In genomic region chr2:79265665-79266064, GRCm38 (mm10) we compare ENCODE assay signal across 9 mouse cellular contexts. TPM values are rescaled to one million over a fixed set of nuclear protein-coding genes. Genes with fewer than 3 reads are reported as not detected.
DNase-seq lines count a peak whose midpoint lies in the region; ATAC-seq and TF ChIP-seq lines count a peak whose summit lies in the region.
"Had no signal": no experiment of that assay in that cellular context is flagged by ENCODE, and none has a peak within 500 bp of the region (broad histone marks: within the 10 kb centered on the region; RNA-seq: fewer than 3 reads in every experiment).

No protein-coding gene starts in this region.

- H3K4me1 ChIP-seq in kidney, adult 2 months (ENCODE audit: control insufficient read depth, insufficient read depth, low read length), result no peaks in the 10 kb centered on the region
- no peaks in the 10 kb centered on the region for H3K4me1 ChIP-seq in kidney, embryonic 15.5 days

- peak; percentile 56 for DNase-seq in kidney, adult 2 months
- peak; percentile 37 for DNase-seq in Muller cell, postnatal 12 days (ENCODE audit: inconsistent ontology term)
- peak; percentile 67 to 69 for DNase-seq in cerebellum, adult 18-20 months
- peak; percentile 66 for DNase-seq in gastrocnemius, postnatal 10 days
- peak; percentile 33 to 73 for DNase-seq in left cerebral cortex, adult 2 months (ENCODE audit: extremely low spot score in 1 of 2, low spot score in 2 of 2)
- DNase-seq in thymus, postnatal 10 days (ENCODE audit: low spot score in 2 of 2), result peak; percentile 69 to 87

- no peak overlapping the region for H3K4me2 ChIP-seq in kidney, embryonic 15.5 days
- H3K4me2 ChIP-seq: midbrain, embryonic 12.5 days had no signal

- H3K36me3 ChIP-seq in kidney, adult 2 months (ENCODE audit: control insufficient read depth, insufficient read depth, low read length), result no peaks in the 10 kb centered on the region
- H3K36me3 ChIP-seq in kidney, embryonic 15.5 days, result no peaks in the 10 kb centered on the region
- H3K36me3 ChIP-seq: midbrain, embryonic 12.5 days had no signal

- WGBS in kidney, adult 2 months, result 41% methylated on average over 4 of the region's 4 CpGs
- 47% methylated on average over 4 of the region's 4 CpGs for WGBS in kidney, embryonic 15.5 days

- ATAC-seq in kidney, embryonic 15.5 days (replicated peaks; ENCODE audit: low FRiP score), result no peak
- ATAC-seq in monocyte, adult 5-6 weeks (replicated peaks; ENCODE audit: insufficient number of reproducible peaks, low FRiP score, low TSS enrichment, poor library complexity, severe bottlenecking), result peak; percentile 75

- no peak overlapping the region for H3K9ac ChIP-seq in kidney, embryonic 15.5 days
- H3K9ac ChIP-seq: midbrain, embryonic 12.5 days had no signal

- H3K4me3 ChIP-seq in kidney, adult 2 months (ENCODE audit: insufficient read depth, low read depth, low read length), result no peak overlapping the region
- H3K4me3 ChIP-seq in kidney, embryonic 15.5 days (replicated peaks), result no peak overlapping the region
- H3K4me3 ChIP-seq in left cerebral cortex, adult 2 months, result no peak overlapping the region
- H3K4me3 ChIP-seq: midbrain, embryonic 12.5 days had no signal

- no peak overlapping the region for H3K27ac ChIP-seq in kidney, adult 2 months (ENCODE audit: insufficient read depth, low read depth, low read length)
- H3K27ac ChIP-seq in kidney, embryonic 15.5 days, result no peak overlapping the region
- H3K27ac ChIP-seq in left cerebral cortex, adult 2 months, result no peak overlapping the region
- H3K27ac ChIP-seq: midbrain, embryonic 12.5 days had no signal

- no peak for TF ChIP-seq POLR2A in kidney, adult 2 months (IDR thresholded peaks at IDR 0.05; ENCODE audit: low read depth, low read length)

- H3K27me3 ChIP-seq in kidney, adult 2 months (replicated peaks; ENCODE audit: control insufficient read depth, insufficient read depth, low read length), result no peaks in the 10 kb centered on the region
- no peaks in the 10 kb centered on the region for H3K27me3 ChIP-seq in kidney, embryonic 15.5 days
- H3K27me3 ChIP-seq: midbrain, embryonic 12.5 days had no signal

- no peaks in the 10 kb centered on the region for H3K9me3 ChIP-seq in kidney, embryonic 15.5 days (replicated peaks)
- H3K9me3 ChIP-seq: midbrain, embryonic 12.5 days had no signal

- intact Hi-C loops in left cerebral cortex, adult 2 months (cut with DNase I), result loop anchor here (1.0 to 5.0 kb wide), 2 partner anchors 304 to 1218 kb away; no protein-coding TSS in a partner anchor

- peak; percentile 72 for TF ChIP-seq CTCF in kidney, adult 2 months (conservative IDR thresholded peaks at IDR 0.05; ENCODE audit: insufficient read depth, insufficient read length, low read depth, low read length)
- peak; percentile 81 for TF ChIP-seq CTCF in left cerebral cortex, adult 2 months (IDR thresholded peaks at IDR 0.05)

RNA-seq across cellular contexts. Expression of gene Itga4, which starts 10.4 kb away (rescaled TPM):
- polyA plus RNA-seq in kidney, adult 2 months (2012; rRNA removed), result 0.95 and 1.9 TPM in 2 replicates
- 4.9 and 5.5 TPM in 2 replicates for polyA plus RNA-seq in kidney, embryonic 15.5 days (2015; fragmentation: Nextera tagmentation; extraction: Ambion mirVana)
- 1 to 10 TPM; 5.5 to 6.5 TPM for total RNA-seq in gastrocnemius, postnatal 10 days (2021)
- 10 to 100 TPM; 10.6 to 11.2 TPM for total RNA-seq in left cerebral cortex, adult 2 months (2021)
- 524 to 876 TPM (median 534 TPM) in 3 replicates for total RNA-seq in monocyte, adult 5-6 weeks (2017)

Comparison
In these comparisons a context has a peak if more than half of its experiments do, and no peak if none do; other contexts are left out.
1. RNA of gene Itga4, which starts 10.4 kb away (total RNA-seq): 524 to 876 TPM in monocyte, adult 5-6 weeks; 10.6 to 11.2 TPM in left cerebral cortex, adult 2 months and 5.5 to 6.5 TPM in gastrocnemius, postnatal 10 days; every median in the first group is over 10 times any median in the second.
2. Peak in every context shown above with its lines, with median percentiles within 50 percentile points of each other: DNase-seq.